Mouse (Mus musculus) kidney, embryonic 16.5 days (tissue): ENCODE results near the gene Nos1. TPM values are rescaled to one million over a fixed set of nuclear protein-coding genes. Genes with fewer than 3 reads are reported as not detected.

Experiments
- ATAC-seq: fragments of 200-750 bp; cut with Nextera tagmentation; 2 replicates; pipeline ENCODE4 v1.8.0; 2017; ENCODE audit warnings: moderate TSS enrichment; ENCODE audit not compliant: low FRiP score, low TSS enrichment
- H3K27ac ChIP-seq: fragments of 300-500 bp; sonication (generic); 2 replicates; pipeline ENCODE4 v1.5.1; 2014; ENCODE audit warnings: low read length
- H3K27me3 ChIP-seq: fragments of 300-500 bp; sonication (generic); 2 replicates; pipeline ENCODE4 v1.6.1; 2014; ENCODE audit warnings: low read length, control low read depth, mixed read lengths; ENCODE audit not compliant: insufficient read depth
- H3K36me3 ChIP-seq: fragments of 300-500 bp; sonication (generic); 2 replicates; pipeline ENCODE4 v1.6.1; 2014; ENCODE audit warnings: low read length, control low read depth, mixed read lengths; ENCODE audit not compliant: insufficient read depth
- H3K4me1 ChIP-seq: fragments of 300-500 bp; sonication (generic); 2 replicates; pipeline ENCODE4 v1.6.1; 2014; ENCODE audit warnings: low read length, control low read depth, mixed read lengths; ENCODE audit not compliant: insufficient read depth
- H3K4me2 ChIP-seq: fragments of 300-500 bp; sonication (generic); replicated peaks from 2 replicates; pipeline ENCODE4 v1.6.1; 2014; ENCODE audit warnings: low read depth, low read length
- H3K4me3 ChIP-seq: fragments of 300-500 bp; sonication (generic); 2 replicates; pipeline ENCODE4 v1.5.1; 2014; ENCODE audit warnings: mild to moderate bottlenecking, low read length
- H3K9ac ChIP-seq: fragments of 300-500 bp; sonication (generic); replicated peaks from 2 replicates; pipeline ENCODE4 v1.6.1; 2014; ENCODE audit warnings: low read length
- H3K9me3 ChIP-seq: fragments of 300-500 bp; sonication (generic); 2 replicates; pipeline ENCODE4 v1.6.1; 2016; ENCODE audit warnings: low read length, control low read depth
- WGBS: fragments of 180-500 bp; shearing (Covaris S2); extraction: QIAGEN DNeasy Blood & Tissue Kit; methylation state at CpG from one replicate; pipeline ENCODE4 v1.1.7; 2014; 5-methylcytosine and 5-hydroxymethylcytosine counted together
- polyA plus RNA-seq: library from polyadenylated mRNA; unstranded; fragments of >200 nt; fragmentation: Nextera tagmentation; extraction: Ambion mirVana; gene quantifications from 2 replicates; pipeline ENCODE4 v1.2.1, GENCODE M21; 2015

The Nos1 gene
- polyA plus RNA-seq, 1 experiment from 2014 or later = 1.1 TPM

DNA sequence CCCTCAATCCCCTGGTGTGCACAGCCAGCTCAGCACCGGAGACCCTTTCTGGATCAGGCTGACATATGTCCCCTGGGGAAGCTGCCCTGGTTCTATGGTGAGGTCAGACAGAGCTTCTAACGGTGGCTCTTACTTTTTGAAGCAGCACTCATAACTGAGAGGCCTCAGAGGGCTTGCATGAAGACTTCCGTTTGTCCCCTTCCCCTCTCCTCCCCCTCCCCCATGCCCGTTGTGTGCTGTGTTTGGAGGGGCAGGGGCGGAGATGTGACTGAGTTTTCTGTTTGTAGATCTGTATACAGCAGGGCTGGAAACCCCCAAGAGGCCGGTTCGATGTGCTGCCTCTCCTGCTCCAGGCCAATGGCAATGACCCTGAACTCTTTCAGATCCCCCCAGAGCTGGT lies 122.7 kb downstream of the Nos1 start:
- H3K27me3 ChIP-seq = no peaks in the 10 kb centered on the region
- ATAC-seq = no peak
- no peak overlapping the region for H3K9ac ChIP-seq
- H3K27ac ChIP-seq = no peak overlapping the region
- no peak overlapping the region for H3K4me3 ChIP-seq
- H3K9me3 ChIP-seq = no peaks in the 10 kb centered on the region
- no peaks in the 10 kb centered on the region for H3K36me3 ChIP-seq
- H3K4me1 ChIP-seq = peaks cover 13% of the 10 kb centered on the region; the same call in 1 of the 2 replicates
- 37% methylated on average over 7 of the region's 7 CpGs for WGBS
- no peak overlapping the region for H3K4me2 ChIP-seq

DNA sequence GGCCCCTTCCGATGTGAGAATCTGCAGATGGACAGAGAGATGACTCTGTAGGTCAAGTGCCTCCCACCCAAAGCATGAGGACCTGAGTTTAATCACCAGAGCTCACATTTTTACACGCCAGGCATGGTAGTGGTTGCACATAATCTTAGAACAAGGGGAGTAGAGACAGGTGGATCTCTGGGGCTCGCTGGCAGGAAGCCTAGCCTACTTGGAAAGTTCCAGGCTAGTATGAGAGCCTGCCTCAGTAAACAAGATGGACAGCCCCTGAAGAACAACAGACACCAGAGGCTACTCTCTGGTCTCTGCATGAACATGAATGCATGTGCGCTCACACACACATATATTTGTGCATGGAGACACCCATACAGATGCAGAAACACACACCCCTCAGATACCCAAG lies 124.9 kb downstream of the Nos1 start:
- Histone ChIP-seq H3K27me3 (no peaks in the 10 kb centered on the region), H3K4me2 (no peak overlapping the region), H3K4me3 (no peak overlapping the region), H3K27ac (no peak overlapping the region), H3K4me1 (peaks cover 13% of the 10 kb centered on the region; the same call in 1 of the 2 replicates), H3K9me3 (no peaks in the 10 kb centered on the region), H3K9ac (no peak overlapping the region), H3K36me3 (no peaks in the 10 kb centered on the region)
- ATAC-seq = no peak
- 83% methylated on average over 4 of the region's 4 CpGs for WGBS

DNA sequence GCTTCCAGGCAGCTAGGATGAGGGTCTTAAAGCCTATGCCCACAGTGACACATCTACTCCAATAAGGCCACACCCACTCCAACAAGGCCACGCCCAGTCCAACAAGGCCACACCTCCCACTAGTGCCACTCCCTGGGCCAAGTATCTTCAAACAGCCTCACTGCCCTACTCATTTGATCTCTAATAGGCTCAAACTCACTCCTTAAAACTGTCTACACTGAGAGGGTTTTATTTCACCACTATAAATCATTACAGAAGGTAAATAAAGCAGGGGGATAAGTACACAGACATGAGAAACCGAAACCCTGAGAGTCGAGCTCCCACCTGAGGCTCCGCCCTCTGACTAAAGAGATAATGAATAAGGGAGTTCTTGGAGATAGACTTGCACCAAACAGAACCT lies 128.7 kb downstream of the Nos1 start:
- no peaks in the 10 kb centered on the region for H3K4me1 ChIP-seq
- no peak overlapping the region for H3K9ac ChIP-seq
- H3K27ac ChIP-seq = no peak overlapping the region
- no peak overlapping the region for H3K4me3 ChIP-seq
- peak; percentile 57 for ATAC-seq
- 38% methylated on average over 4 of the region's 4 CpGs for WGBS
- no peak overlapping the region for H3K4me2 ChIP-seq
- no peaks in the 10 kb centered on the region for H3K9me3 ChIP-seq
- no peaks in the 10 kb centered on the region for H3K27me3 ChIP-seq
- H3K36me3 ChIP-seq = no peaks in the 10 kb centered on the region

DNA sequence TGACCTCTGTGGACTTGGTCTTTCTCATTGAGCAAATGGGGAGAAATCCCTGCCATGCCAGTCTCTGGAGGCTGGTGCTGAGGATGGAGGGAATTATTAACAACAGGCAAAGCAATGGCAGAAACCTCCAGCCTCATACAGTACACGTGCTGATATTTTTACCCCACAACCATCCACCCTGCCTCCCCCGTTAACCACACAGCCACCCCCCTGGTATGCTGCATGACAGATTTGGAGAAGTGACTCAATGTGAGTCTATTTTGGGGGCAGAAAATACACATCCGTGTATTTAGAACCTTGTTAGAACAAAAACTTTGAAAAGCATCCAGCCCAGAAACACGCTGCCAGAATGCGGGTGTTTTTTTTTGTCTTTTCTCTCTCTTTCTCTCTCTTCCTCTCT lies 135.5 kb downstream of the Nos1 start:
- no peak for ATAC-seq
- Histone ChIP-seq H3K9ac (no peak overlapping the region), H3K4me2 (no peak overlapping the region), H3K36me3 (no peaks in the 10 kb centered on the region), H3K27ac (no peak overlapping the region), H3K4me1 (no peaks in the 10 kb centered on the region), H3K9me3 (no peaks in the 10 kb centered on the region), H3K27me3 (no peaks in the 10 kb centered on the region), H3K4me3 (no peak overlapping the region)
- 86% methylated on average over 5 of the region's 5 CpGs for WGBS

DNA sequence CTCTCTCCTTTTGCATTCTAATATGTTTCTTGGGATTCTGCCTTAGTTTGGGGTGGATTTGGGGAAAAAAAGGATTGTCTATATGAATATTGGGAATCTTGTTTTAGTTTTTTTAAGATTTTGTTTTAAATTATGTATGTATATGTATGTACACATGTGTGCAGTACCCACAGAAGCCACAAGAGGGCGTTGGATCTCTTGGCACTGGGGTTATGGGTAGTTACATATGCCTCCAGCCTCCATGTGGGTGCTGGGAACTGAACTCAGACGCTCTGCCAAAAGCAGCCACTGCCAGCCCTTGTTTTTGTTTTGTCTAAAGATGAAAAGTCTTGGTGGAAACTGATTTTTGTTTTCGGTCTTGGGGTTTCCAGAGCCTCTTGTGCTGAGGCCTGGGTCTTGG lies 136.1 kb downstream of the Nos1 start:
- Histone ChIP-seq H3K9ac (no peak overlapping the region), H3K27ac (no peak overlapping the region), H3K36me3 (no peaks in the 10 kb centered on the region), H3K27me3 (no peaks in the 10 kb centered on the region), H3K4me2 (no peak overlapping the region), H3K4me1 (no peaks in the 10 kb centered on the region), H3K9me3 (no peaks in the 10 kb centered on the region), H3K4me3 (no peak overlapping the region)
- 67% methylated on average over 3 of the region's 3 CpGs for WGBS
- no peak for ATAC-seq

DNA sequence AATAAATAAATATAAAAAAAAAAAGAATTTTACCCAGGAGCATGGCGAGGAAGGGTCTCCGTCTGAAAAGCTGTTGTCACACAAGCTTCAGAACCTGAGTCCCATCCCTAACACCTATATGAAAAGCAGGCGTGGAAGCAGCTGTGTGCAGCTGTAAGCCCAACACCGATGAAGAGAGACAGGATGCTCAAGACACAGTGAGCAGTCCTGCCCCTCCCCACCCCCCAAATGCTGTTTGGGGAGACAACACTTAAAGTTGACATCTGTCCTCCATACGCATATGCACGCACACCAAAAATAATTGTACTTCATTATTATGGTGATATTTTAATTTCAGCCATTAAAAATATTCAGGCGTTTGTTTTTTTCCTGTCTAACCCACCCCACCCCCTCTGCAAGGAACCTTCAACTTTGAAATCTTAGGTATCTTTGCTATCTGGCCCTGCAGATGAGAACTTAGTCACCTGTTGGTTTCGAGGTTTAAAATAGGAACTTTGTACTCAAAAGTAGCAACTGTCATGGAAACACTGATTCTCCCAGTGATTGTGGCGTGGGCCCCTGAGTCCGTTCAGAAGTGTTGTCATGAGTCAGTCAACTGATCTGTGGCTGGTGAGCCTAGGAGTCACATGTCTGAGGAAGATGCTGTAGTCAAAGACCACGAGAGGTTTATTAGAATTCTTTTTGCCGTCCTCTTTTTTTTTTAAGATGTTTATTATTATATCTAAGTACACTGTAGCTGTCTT lies 141.1 kb downstream of the Nos1 start:
- no peak overlapping the region for H3K4me3 ChIP-seq
- 86% methylated on average over 12 of the region's 12 CpGs for WGBS
- no peak overlapping the region for H3K9ac ChIP-seq
- no peaks in the 10 kb centered on the region for H3K27me3 ChIP-seq
- ATAC-seq = no peak
- H3K9me3 ChIP-seq = no peaks in the 10 kb centered on the region
- H3K36me3 ChIP-seq = no peaks in the 10 kb centered on the region
- no peak overlapping the region for H3K27ac ChIP-seq
- no peak overlapping the region for H3K4me2 ChIP-seq
- H3K4me1 ChIP-seq = no peaks in the 10 kb centered on the region

DNA sequence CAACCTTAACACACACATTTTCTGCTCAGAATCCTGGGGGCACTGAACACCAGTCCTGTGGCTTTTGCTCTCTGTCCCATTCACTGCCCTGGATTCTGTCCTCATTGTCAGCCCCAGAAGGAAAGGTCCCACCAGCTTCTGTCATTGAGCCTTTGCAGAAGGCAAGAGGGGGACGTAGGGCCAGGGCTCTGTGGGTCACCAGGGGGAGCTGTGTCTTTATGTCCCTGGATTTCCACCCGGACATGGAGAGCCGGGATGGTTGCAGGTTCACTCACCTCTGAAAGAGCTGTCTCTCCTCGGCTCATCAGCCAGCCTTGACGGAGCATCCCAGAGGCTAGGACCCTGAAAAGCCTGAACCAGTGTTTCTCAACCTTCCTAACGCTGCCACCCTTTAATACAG lies 142.9 kb downstream of the Nos1 start:
- H3K27ac ChIP-seq = no peak overlapping the region
- 19% methylated on average over 6 of the region's 6 CpGs for WGBS
- H3K36me3 ChIP-seq = no peaks in the 10 kb centered on the region
- no peak overlapping the region for H3K4me2 ChIP-seq
- no peaks in the 10 kb centered on the region for H3K27me3 ChIP-seq
- ATAC-seq = no peak
- H3K9me3 ChIP-seq = no peaks in the 10 kb centered on the region
- no peaks in the 10 kb centered on the region for H3K4me1 ChIP-seq
- H3K4me3 ChIP-seq = no peak overlapping the region
- H3K9ac ChIP-seq = no peak overlapping the region

DNA sequence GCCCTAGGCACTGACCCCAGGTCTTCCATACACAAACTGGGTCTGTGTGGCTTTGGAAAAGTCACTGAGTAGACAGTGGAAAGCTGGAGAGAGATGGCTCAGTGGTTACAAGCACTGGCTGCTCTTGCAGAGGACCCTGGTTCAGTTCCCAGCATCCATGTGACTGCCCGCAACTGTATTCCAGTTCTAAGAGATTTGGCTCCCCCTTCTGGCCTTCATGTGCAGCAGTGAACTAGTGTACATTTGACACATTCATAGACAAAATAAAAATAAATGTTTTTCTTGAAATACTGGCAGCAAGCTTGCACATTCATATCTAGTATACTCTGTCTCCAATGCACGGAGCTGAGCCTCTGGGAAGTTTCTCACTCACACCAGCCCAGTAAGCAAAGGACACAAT lies 147.7 kb downstream of the Nos1 start:
- WGBS = 95% methylated on average over 2 of the region's 2 CpGs
- no peaks in the 10 kb centered on the region for H3K36me3 ChIP-seq
- no peak for ATAC-seq
- H3K27ac ChIP-seq = no peak overlapping the region
- H3K27me3 ChIP-seq = no peaks in the 10 kb centered on the region
- H3K4me3 ChIP-seq = no peak overlapping the region
- H3K9ac ChIP-seq = no peak overlapping the region
- no peaks in the 10 kb centered on the region for H3K4me1 ChIP-seq
- H3K9me3 ChIP-seq = no peaks in the 10 kb centered on the region
- H3K4me2 ChIP-seq = no peak overlapping the region

DNA sequence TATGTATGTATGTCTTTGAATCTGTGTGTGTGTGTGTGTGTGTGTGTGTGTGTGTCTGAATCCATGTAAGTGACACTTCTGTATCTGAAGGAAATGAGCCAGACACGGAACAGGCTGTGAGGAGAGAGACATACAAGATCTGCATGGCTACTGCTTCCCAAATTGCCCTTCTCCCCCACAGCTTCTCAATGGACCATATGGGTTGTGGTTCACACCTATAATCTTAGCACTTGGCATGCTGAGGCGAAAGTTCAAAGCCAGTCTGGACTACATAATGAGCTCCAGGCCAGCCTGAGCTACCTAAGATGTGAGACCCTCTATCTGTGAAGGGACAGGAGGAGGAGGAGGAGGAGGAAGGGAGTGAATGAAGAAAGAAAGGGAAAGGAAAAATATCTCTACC lies 151.4 kb downstream of the Nos1 start:
- Histone ChIP-seq H3K4me2 (no peak overlapping the region), H3K27ac (no peak overlapping the region), H3K9ac (no peak overlapping the region), H3K4me3 (no peak overlapping the region), H3K36me3 (no peaks in the 10 kb centered on the region), H3K4me1 (no peaks in the 10 kb centered on the region), H3K9me3 (no peaks in the 10 kb centered on the region), H3K27me3 (0 out of 2 replicates have a peak, but pooled peaks cover 2% of the 10 kb centered on the region)
- no peak for ATAC-seq
- 67% methylated on average over 2 of the region's 2 CpGs for WGBS

DNA sequence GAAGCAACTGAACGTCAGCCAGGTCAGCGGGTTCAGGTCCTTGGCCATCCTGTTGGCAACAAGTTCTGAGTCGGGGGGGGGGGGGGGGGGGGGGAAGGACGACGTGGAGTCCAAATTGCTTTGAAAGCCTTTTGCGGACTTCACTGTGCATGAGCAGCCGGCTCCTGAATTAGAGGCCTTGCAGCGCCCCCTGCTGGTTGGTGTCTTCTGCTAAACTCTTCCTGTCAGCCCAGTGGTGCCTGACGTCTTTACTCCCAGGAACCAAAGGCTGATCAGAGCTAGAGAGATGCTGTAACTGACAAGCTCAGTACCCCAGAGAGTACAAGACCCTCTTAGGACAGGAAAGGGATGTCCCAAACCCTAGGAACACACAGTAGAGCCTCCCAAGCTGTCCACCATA lies 152.0 kb downstream of the Nos1 start:
- Histone ChIP-seq H3K4me1 (no peaks in the 10 kb centered on the region), H3K4me2 (no peak overlapping the region), H3K27me3 (0 out of 2 replicates have a peak, but pooled peaks cover 3% of the 10 kb centered on the region), H3K27ac (no peak overlapping the region), H3K4me3 (no peak overlapping the region), H3K9me3 (no peaks in the 10 kb centered on the region), H3K36me3 (no peaks in the 10 kb centered on the region), H3K9ac (no peak overlapping the region)
- 0 out of 2 replicates have a peak, but pooled peaks have one; percentile 61 for ATAC-seq
- 2% methylated on average over 8 of the region's 9 CpGs for WGBS
